Mouse (Mus musculus) T-cell, adult 2 months (primary cell): ENCODE data around the gene Cnga4.
"Not testable (repeated sequence)": the region's sequence is repeated elsewhere in the genome, so short reads cannot be mapped to it uniquely, and the experiment has no call there.

Experiments used
- DNase-seq: peaks from one replicate; pipeline ENCODE4 v3.0.0; 2022; ENCODE audit warnings: low spot score

The Cnga4 gene

DNA sequence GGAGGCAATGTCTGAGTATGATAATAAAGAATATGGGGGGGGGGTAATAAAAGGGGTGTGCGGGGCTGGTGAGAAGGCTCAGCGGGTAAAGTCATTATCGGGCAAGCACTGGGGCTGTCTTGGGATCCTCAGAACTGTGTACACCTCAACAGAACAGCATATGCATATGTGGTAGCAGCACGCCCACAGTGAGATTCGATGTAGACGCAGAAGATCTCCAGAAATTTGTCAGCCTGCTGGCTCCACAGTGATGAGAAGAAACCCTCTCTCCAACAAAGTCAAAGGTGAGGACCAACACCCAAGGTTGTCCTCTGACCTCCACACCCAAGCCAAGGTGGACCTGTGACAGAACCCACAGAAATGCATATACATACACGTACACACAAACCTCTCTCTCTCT, 12.2 kb downstream of the Cnga4 start:
- no peak for DNase-seq

DNA sequence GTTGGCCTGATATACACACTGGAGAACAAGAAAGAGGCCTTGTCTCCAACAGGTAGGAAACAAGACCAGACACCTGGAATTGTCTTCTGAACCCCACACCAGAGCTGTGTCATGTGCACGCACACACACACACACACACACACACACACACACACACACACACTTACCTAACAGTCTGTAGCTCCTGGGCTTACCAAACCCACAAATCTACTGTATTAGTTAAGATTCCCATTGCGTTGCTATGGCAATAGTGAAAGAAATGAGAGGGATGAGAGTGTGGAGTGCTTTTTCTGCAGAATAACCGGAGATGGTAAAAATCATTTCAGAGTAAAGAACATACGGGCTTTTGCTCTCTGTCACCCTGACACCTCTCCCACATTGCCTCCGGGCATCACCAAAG, 13.7 kb downstream of the Cnga4 start:
- no peak for DNase-seq

DNA sequence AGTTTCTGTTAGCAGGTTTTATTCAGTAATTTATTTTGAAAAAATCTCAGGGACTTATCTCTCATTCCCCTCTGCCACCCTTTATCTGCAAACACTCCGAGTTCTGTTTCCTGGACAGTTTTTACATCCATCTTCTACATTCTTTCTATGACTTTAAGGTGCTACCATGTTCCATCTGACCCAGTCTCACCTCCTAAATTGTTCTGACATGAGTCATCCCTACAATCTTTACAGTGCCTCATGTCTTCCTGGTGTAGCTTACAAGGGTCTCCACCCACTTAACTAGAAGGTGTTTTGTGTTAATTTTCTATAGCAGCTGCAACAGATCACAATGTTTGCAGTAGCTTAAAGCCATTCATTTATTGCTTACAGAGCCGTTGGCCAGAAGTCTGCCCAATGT, 16.5 kb downstream of the Cnga4 start:
- no peak for DNase-seq

DNA sequence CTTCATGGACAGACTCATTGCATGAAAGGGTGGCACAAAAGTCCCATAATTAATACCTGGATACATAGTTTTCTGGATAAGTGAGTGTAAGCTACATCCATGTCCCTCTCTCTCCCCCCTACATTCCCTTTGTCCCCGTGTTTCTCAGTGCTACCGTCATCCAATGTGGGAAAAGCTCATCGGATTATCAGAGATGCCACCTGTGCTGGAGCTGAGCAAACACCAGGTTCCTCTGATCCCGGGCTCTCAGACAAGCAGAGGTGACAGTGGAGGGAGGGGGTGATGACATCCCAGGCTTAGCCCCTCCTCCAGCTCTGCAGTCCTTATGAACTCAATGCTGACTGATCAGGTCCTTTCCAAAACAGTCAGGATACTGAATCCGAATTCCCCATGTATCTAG, 20.0 kb downstream of the Cnga4 start:
- DNase-seq, result no peak

DNA sequence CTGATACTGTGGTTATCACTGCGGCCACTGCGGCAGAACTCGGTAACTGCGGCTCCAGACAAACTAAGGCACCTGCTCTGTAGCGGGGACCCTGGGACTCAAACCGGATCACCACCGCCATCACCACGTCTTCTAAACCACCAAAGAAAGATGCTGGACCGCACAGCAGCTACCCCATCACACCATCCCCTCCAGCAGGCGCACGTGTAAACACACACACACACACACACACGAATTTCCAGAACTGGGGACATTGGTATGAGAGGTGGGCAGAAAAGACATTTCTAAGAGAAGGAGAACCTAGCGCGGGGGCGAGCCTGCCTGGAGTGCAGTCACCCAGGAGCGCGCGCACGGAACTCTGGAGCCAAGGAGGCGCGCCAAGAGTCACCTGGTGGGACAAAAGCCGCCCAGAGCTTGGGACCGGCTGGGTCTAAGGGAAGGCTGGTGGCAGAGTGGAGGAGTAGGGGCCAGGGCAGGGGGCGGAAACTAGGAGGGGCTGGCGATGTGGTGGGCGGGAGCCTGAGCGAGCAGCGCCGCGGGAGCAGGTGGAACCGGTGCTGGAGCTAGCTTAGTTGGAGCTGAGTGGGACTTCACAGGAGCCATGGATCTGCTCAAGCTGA, 21.2 kb downstream of the Cnga4 start, which contains the start of gene Cckbr:
Cckbr (plus strand) TSS at position 308 of the 620 bp plus-strand sequence.
- DNase-seq, result no peak

DNA sequence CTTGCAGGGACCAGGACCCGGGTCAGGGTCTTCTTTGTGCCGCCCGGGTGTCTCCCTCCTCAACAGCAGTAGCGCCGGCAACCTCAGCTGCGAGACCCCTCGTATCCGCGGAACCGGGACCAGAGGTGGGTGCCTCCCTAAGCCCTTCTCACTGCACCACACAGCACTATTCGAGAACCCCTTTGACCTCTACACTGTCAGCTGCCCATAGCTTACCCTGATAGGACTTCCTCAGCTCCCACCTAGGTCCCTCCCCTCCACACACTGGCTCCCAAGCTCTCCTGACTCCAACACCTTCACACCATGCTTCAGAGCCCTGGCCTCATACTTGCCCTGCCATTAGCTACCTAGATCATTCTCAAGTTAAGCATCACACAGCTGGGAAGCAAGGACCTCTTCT, 21.7 kb downstream of the Cnga4 start:
- no peak for DNase-seq

DNA sequence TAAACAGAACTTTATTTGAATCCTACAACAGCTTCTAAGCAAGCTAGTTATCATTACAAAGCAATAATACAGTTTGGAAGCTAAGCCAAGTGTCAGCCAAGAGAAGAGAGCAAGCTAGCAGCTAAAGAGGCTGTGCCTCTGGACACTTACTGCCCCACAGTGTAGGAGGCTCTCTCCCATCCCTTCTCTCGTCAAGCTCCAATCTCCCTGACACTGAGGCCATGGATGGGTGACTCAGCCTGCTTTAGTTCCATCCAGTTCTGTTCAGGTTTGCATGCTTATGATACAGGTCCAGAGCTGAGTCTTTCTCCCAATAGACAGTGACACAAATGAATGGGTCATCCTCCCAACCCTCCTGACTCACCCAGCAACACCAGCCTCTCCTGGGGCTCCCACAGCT, 27.7 kb downstream of the Cnga4 start:
- no peak for DNase-seq

DNA sequence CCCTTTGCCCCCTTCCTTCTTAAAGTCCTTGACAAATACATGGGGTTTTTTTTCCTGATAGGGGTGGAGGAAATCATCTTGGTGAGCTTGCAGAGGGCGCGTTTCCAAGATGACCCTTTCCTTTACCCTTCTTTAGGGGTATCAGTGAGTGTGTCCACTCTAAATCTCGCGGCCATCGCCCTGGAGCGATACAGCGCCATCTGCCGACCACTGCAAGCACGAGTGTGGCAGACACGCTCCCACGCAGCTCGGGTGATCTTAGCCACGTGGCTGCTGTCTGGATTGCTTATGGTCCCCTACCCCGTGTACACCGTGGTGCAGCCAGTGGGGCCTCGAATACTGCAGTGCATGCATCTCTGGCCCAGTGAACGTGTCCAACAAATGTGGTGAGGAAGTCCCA, 29.5 kb downstream of the Cnga4 start:
- DNase-seq, result no peak

DNA sequence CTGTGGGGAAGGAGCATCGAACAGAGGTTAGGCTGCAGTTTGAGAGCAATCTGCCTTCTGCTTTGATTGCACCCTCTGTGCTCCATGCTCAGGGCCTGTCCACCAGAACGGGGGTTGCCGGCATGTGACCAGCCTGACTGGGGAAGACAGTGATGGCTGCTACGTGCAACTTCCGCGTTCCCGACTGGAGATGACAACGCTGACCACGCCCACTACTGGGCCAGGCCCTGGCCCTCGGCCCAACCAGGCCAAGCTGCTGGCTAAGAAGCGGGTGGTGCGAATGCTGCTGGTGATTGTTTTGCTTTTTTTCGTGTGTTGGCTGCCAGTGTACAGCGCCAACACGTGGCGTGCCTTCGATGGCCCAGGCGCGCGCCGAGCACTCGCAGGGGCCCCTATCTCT, 30.4 kb downstream of the Cnga4 start:
- DNase-seq, result no peak

DNA sequence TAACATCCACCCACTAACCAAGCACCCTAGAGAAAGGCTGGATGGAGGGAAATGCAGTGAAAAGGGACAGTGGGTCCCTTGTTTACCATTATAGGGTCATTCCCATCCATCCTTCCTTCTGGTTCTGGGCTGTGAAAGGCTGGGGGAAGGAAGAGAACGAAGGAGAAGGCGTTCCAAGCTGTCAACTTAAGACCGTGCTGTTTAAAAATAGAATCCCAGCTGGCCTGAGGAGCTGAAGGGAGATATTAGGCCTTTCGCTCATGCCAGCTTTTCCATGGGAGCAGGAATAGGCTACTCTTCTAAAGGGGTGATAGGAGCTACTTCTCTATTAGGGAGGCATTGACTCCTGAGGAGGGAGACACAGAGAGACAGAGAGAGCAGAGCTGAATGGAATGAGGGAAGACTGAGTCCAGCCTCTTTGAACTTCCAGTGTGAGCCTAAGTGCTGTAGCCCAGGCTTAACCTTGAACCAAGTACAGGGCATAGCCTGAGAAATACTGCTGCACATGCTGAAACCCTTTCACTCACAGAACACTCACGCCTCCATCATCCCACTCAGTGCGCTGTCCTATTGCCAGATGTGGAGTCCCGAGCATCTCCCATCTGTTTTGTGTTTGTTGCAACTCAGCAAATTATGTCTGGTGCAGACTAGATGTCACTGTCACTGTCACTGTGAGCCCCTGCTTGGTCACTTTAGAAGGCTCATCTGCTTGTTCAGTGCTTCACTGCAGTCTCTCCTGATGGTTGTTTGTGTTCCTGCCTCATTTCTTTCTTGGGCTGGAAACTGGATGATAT, 33.8 kb downstream of the Cnga4 start:
- no peak for DNase-seq

DNA sequence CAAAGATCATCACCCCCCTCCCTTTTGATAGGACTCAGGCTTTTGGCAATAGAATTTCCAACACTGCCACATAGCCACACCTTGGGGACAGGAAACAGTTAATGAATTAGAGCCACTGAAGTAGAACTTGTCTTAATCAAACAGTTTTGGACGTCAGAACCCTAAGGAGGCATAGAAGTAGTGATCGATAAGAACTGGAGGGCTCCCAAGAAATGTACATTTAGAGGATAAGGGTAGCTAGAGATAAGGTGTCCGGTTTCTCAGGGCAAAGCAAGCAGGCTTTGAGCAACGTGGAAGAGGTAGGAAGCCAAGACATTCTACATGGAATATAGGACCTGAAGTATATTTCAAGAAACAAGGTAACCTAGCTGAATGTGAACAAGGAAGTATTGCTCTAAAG, 37.1 kb downstream of the Cnga4 start:
- no peak for DNase-seq

DNA sequence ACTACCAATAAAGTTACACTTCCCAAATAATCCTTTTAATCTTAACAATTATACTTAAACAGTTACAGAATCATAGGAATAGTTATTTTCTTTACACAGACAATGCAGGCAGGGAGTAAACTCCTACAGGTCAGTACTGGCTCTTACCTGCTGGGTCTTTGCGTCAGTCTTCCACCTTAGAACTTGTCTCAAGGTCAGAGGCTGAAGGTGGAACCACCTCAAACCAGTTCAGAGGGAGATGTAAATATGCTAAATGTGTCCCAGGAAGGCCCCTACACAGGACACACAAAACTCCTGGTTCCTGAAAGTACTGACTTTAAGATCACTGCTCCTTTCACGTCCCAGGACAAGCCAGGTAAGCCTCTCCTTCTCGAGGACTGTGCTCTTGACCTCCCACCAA, 40.7 kb downstream of the Cnga4 start:
- DNase-seq, result no peak

DNA sequence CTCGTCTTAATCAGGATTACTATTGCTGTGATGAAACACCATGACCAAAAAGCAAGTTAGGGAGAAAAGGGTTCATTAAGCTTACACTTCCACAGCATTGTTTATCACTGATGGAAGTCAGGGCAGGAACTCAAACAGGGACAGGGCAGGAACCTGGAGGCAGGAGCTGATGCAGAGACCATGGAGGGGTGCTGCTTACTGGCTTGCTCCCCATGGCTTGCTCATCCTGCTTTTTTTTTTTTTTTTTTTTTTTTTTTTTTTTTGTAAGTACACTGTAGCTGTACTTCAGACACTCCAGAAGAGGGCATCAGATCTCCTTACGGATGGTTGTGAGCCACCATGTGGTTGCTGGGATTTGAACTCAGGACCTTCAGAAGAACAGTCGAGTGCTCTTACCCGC, 49.0 kb downstream of the Cnga4 start:
- not testable (repeated sequence) for DNase-seq
